Mouse (Mus musculus) common myeloid progenitor, adult 5-6 weeks (primary cell): ENCODE data around the gene Fdx1l. TPM values are rescaled to one million over a fixed set of nuclear protein-coding genes. Genes with fewer than 3 reads are reported as not detected.
"Not testable (repeated sequence)": the region's sequence is repeated elsewhere in the genome, so short reads cannot be mapped to it uniquely, and the experiment has no call there.

Source experiments
- ATAC-seq: replicated peaks from 2 replicates; pipeline ENCODE4 v1.8.0; 2016; ENCODE audit warnings: low read depth, mild to moderate bottlenecking, moderate TSS enrichment, inconsistent platforms; ENCODE audit not compliant: poor library complexity, severe bottlenecking
- total RNA-seq: library from RNA; stranded (forward); fragments of 200-1000, 187-1606 nt; gene quantifications from 2 replicates; pipeline ENCODE4 v1.2.3, GENCODE M21; 2017

Fdx1l gene
- total RNA-seq, 1 experiment from 2014 or later, result 48.3 TPM

DNA sequence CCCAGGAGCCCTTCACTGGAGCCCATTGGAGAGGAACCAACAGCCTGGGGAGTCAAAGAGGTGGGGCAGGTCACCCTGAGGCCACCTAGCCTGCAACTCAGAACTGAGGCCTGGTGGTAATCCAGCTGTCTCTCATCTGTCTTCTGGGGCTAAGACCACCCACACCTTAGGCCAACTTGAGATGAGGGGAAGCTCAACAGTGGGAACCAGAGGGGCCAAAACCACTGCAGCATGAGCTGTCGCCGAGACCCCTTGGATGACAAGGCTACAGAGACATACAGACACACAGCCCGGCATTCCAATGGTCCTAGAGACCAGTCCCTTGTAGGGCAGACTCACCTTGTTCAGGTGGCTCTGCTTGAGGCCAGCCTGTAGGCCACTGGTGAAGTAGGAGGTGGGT, 2.2 kb upstream of the Fdx1l start:
- ATAC-seq, result no peak

DNA sequence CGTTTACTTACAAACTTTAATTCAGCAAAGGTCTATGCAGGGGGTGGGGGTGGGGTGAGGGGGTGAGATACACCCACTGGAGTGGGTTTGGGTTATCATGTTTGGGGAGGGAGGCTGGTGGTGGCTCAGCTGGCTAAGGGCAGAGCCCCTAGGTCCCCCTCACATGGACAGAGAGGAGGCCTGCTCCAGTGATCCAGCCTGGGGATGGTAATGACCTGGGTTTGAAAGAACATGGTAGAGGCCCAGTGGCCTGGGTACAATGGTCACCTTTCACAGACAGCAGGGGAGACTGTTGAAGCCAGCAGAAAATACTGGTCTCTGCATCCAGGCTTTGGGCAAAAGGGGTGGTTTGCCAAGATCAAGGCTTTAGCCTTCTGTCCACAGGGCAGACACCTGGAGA, 759 bp upstream of the Fdx1l start:
- no peak for ATAC-seq

DNA sequence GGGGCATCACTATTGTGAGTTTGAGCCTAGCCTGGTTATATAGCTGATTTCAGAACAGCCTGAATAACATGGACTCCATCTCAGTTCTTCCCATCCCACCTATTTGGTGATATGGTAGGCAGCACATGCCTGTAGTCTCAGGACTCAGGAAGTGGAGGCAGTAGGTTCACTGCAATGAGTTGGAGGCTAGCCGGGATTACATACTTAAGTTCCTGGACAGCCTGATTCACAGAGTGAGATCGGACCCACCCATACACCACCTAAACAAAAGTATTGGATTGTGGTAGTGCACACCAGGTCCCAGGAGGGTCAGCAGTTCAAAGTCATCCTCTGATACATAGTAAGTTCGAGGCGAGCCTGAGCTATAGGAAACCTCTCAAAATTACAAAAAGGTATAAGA, 773 bp downstream of the Fdx1l start:
- no peak for ATAC-seq

GRCm38 (mm10) chr9:21067006-21067684, 6.3 kb downstream of the Fdx1l start, which contains the start of gene Zglp1:
Gene Zglp1 (minus strand): TSS chr9:21067093.
- ATAC-seq, result no peak

DNA sequence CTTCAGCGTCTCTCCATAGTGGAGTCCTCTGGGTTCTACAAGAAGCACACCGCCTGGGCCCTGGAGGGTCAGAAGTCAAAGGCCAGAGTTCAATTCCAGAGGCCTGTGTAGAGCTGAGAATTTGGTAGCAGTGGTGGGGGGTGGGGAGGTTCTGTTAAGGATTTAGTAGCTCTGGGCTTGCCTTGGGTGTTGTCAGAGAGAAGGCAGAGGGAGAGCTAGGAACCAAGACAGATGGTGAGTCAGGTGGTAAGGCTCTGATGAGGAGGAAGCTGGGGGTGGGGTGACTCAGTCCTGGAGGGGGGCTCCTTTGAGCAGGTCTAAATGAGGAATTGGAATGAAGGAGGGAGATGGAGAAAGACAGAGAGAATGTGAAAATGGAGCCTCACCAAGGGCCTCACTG, 10.5 kb downstream of the Fdx1l start:
- ATAC-seq, result no peak

- peak; percentile 54; the same call in 1 of the 2 replicates for ATAC-seq
These were observed 21.8 kb downstream of the Fdx1l start for GRCm38 (mm10) chr9:21051578-21051977.

- ATAC-seq, result no peak
These were observed 28.2 kb downstream of the Fdx1l start for GRCm38 (mm10) chr9:21045235-21045634.

DNA sequence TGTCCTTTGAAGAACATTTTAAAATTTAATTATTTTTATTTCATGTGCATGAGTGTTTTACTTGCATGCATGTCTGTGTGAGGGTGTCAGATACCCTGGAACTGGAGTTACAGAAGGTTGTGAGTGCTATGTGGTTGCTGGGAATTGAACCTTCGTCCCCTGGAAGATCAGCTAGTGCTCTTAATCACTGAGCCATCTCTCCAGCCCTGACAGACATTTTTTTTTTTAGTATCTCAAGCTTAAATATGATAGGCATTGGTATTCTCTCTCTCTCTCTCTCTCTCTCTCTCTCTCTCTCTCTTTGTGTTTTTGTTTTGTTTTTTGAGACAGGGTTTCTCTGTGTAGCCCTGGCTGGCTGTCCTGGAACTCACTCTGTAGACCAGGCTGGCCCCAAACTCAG, 28.6 kb downstream of the Fdx1l start:
- ATAC-seq, result not testable (repeated sequence)

DNA sequence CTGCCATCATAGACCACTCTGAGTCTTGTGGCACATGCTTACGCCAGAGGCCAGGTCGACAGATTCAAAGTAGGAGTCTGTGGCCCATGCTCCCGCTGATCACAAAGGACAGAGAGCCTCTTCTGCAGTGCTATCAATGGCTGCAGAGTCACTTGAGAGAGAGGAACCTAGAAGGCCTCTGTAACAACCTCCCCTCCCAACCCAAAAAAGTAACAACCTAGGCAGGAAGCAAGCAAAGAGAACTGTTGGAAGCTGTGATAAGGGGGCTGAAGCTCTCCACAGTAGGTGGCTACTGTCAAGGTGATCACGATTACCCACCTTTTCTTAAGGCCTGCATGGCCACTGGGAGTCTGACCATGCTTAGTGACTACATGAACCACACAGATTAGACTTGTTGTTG, 29.9 kb downstream of the Fdx1l start:
- no peak for ATAC-seq

DNA sequence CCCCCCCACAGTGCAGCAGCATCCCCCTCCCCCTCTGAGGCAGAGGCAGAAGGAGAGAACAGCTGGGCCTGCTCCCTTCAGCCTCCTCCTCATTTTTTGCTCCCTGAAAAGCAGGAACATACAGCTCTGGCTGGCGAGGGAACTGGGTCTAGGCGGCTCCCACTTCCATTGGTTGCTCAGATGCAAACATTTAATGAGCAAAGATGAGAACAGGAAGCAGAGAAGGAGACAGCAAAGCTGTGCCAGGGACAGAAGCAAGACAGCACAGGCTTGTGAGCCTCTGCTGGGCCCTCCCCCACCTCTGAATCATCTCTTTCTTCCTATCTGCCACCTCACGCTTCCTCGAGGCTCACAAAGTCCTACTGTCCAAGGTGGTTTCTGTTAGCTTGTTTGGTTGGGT, 32.1 kb downstream of the Fdx1l start:
- no peak for ATAC-seq

GRCm38 (mm10) chr9:21039779-21040178, 33.6 kb downstream of the Fdx1l start:
- ATAC-seq, result no peak

DNA sequence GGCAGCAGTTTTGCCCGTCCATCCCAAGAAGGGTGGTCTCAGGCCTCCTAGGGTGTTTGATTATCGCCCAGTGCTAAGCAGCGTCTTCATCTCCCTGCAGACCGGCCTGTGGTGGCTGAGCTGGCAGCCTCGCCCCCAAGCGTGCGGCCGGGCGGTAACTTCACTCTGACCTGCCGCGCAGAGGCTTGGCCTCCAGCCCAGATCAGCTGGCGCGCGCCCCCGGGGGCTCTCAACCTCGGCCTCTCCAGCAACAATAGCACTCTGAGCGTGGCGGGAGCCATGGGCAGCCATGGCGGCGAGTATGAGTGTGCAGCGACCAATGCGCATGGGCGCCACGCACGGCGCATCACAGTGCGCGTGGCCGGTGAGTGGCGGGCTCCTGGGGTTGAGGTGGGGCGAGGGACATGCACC, 35.9 kb downstream of the Fdx1l start:
- ATAC-seq, result no peak

DNA sequence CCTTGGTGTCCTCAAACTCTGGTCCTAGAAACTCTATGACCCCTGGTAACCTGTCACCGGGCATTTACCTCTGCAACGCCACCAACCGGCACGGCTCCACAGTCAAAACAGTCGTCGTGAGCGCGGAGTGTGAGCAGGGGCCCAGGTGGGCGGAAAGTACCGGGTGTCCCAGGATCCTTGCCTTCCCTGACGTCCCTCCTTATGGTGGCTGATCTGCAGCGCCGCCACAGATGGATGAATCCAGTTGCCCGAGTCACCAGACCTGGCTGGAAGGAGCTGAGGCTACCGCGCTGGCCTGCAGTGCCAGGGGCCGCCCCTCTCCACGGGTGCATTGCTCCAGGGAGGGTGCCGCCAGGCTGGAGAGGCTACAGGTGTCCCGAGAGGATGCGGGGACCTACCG, 36.7 kb downstream of the Fdx1l start:
- no peak for ATAC-seq

GRCm38 (mm10) chr9:21036161-21036560, 37.3 kb downstream of the Fdx1l start:
- ATAC-seq, result no peak

DNA sequence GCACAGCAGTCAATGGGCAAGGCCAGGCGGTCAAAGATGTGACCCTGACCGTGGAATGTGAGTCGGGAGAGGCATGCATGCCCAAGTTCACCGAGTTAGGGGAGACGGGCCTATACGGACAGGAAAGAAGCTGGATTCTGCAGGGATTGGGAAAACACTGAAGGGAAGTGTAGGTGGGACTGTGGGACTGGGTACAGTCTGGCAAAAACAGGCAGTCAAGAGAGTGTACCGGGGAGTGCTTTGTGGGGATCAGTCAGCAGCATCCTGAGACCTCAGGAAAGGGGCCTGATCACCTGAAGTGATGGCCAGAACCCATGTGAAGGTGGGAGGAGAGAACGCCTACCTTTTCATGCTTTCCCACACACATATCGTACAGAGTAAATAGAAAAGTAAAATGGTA, 37.8 kb downstream of the Fdx1l start:
- no peak for ATAC-seq

DNA sequence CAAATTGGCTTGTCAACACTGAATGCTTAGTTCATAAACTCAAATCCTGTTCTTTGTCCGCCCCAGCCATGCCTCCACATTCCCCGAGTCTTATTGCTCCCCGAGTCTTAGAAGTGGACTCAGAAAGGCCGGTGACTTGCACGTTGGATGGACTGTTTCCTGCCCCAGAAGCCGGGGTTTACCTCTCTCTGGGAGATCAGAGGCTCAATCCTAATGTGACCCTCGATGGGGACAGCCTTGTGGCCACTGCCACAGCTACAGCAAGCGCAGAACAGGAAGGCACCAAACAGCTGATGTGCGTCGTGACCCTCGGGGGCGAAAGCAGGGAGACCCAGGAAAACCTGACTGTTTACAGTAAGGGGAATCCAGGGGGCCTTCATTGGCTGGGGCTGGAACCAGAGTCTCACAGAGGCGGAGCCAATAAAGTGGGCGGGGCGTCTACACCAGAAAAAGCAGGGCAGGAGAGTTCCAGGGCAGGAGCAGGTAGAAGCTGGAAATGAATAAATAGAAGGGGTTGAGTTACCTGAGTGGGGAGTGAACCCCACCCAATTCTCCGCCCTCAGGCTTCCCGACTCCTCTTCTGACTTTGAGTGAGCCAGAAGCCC, 38.8 kb downstream of the Fdx1l start:
- ATAC-seq, result no peak

- ATAC-seq, result peak; percentile 37
These were observed 40.3 kb downstream of the Fdx1l start for GRCm38 (mm10) chr9:21033136-21033535.

- no peak for ATAC-seq
These were observed 40.9 kb downstream of the Fdx1l start for GRCm38 (mm10) chr9:21032491-21032890.

GRCm38 (mm10) chr9:21031896-21032351, 41.5 kb downstream of the Fdx1l start, which contains the start of gene Icam5:
Gene Icam5 (plus strand): TSS chr9:21032073.
- ATAC-seq, result no peak

- peak; percentile 19 for ATAC-seq
These were observed 42.0 kb downstream of the Fdx1l start for GRCm38 (mm10) chr9:21031251-21031895.

GRCm38 (mm10) chr9:21030781-21031250, 42.6 kb downstream of the Fdx1l start:
- ATAC-seq, result peak; percentile 65
